Mouse (Mus musculus): ENCODE results near the gene Ptprj.
A peak's percentile ranks its signal among the peaks of the same experiment; 100 is the strongest.

Gene Ptprj

GRCm38 (mm10) chr2:90580236-90581005, at the start of gene Ptprj:
Gene Ptprj, minus strand, starts transcription at chr2:90580647.
- peak; percentile 65 for DNase-seq

GRCm38 (mm10) chr2:90629552-90629951, 49.1 kb upstream of the Ptprj start:
- no peak for DNase-seq

- no peak for DNase-seq
Measured at GRCm38 (mm10) chr2:90628261-90628660, 47.8 kb upstream of the Ptprj start.

- DNase-seq = peak; percentile 62
Measured at GRCm38 (mm10) chr2:90624920-90625319, 44.5 kb upstream of the Ptprj start.

- peak; percentile 16 for DNase-seq
Measured at GRCm38 (mm10) chr2:90624339-90624738, 43.9 kb upstream of the Ptprj start.

- no peak for DNase-seq
Measured at GRCm38 (mm10) chr2:90620815-90621214, 40.4 kb upstream of the Ptprj start.

GRCm38 (mm10) chr2:90619648-90620047, 39.2 kb upstream of the Ptprj start:
- no peak for DNase-seq

GRCm38 (mm10) chr2:90614651-90615171, 34.3 kb upstream of the Ptprj start:
- no peak for DNase-seq

GRCm38 (mm10) chr2:90613591-90613990, 33.1 kb upstream of the Ptprj start:
- DNase-seq = no peak

GRCm38 (mm10) chr2:90613006-90613405, 32.6 kb upstream of the Ptprj start:
- no peak for DNase-seq

- DNase-seq = no peak
Measured at GRCm38 (mm10) chr2:90611959-90612571, 31.6 kb upstream of the Ptprj start.

- DNase-seq = no peak
Measured at GRCm38 (mm10) chr2:90601056-90601455, 20.6 kb upstream of the Ptprj start.

- DNase-seq = no peak
Measured at GRCm38 (mm10) chr2:90588141-90588540, 7.7 kb upstream of the Ptprj start.

GRCm38 (mm10) chr2:90584506-90584905, 4.1 kb upstream of the Ptprj start:
- no peak for DNase-seq

- DNase-seq = no peak
Measured at GRCm38 (mm10) chr2:90583628-90584131, 3.2 kb upstream of the Ptprj start.

GRCm38 (mm10) chr2:90582814-90583213, 2.4 kb upstream of the Ptprj start:
- no peak for DNase-seq

GRCm38 (mm10) chr2:90582311-90582710, 1.9 kb upstream of the Ptprj start:
- no peak for DNase-seq

- DNase-seq = no peak
Measured at GRCm38 (mm10) chr2:90581796-90582125, 1.3 kb upstream of the Ptprj start.

- no peak for DNase-seq
Measured at GRCm38 (mm10) chr2:90581006-90581795, 754 bp upstream of the Ptprj start.

GRCm38 (mm10) chr2:90579728-90580235, 665 bp downstream of the Ptprj start:
- peak; percentile 62 for DNase-seq

- DNase-seq = no peak
Measured at GRCm38 (mm10) chr2:90579038-90579727, 1.3 kb downstream of the Ptprj start.
